ENCODE assay signal across 1 mouse cellular context in genomic region chr2:172401116-172401825, GRCm38 (mm10).
TF ChIP-seq lines count a peak whose summit lies in the region.

No protein-coding gene starts in this region.

TF ChIP-seq in MEL, 35 proteins besides CTCF, POLR2A, EP300 and RAD21 (continued from another document):
- TF ChIP-seq KAT2A (conservative IDR thresholded peaks at IDR 0.05; ENCODE audit: low read depth, low read length) (0 out of 2 replicates have a peak, but pooled peaks have one; percentile 28), ZMIZ1 (IDR thresholded peaks at IDR 0.05; ENCODE audit: low read depth, low read length) (no peak), ZNF384 (IDR thresholded peaks at IDR 0.05; ENCODE audit: low read depth, low read length) (peak; percentile 86), RCOR1 (IDR thresholded peaks at IDR 0.05; ENCODE audit: low read depth, low read length) (peak; percentile 12; the same call in 1 of the 2 replicates), MAZ (IDR thresholded peaks at IDR 0.05; ENCODE audit: low read depth, low read length) (peak; percentile 55; the same call in 1 of the 2 replicates), MYC (IDR thresholded peaks at IDR 0.05; ENCODE audit: low read depth, low read length) (peak; percentile 74), TCF12 (IDR thresholded peaks at IDR 0.05; ENCODE audit: low read depth, low read length) (peak; percentile 41)
